Mouse (Mus musculus) embryonic stem cell, embryonic (primary cell): ENCODE measurements around the gene Gm3415.
"Not testable (repeated sequence)": the region's sequence is repeated elsewhere in the genome, so short reads cannot be mapped to it uniquely, and the experiment has no call there.

Experiments used
- CTCF ChIA-PET, 4 experiments: fragments of 300-600 bp in 2 of 4; fragments of 350-600 bp in 2 of 4; sonication (Branson Sonifier 250); formaldehyde crosslinking; loops; one replicate each; lab custom pipeline; 2022; ENCODE audit warnings: inconsistent platforms in 2 of 4; lab: Charles Lee
- POLR2A ChIA-PET, 4 experiments: fragments of 300-600 bp in 2 of 4; fragments of 350-600 bp in 2 of 4; sonication (Branson Sonifier 250); formaldehyde crosslinking; loops; one replicate each; lab custom pipeline; 2022; ENCODE audit warnings: antibody characterized with exemption in 4 of 4, inconsistent platforms in 1 of 4; lab: Charles Lee

Gene Gm3415

DNA sequence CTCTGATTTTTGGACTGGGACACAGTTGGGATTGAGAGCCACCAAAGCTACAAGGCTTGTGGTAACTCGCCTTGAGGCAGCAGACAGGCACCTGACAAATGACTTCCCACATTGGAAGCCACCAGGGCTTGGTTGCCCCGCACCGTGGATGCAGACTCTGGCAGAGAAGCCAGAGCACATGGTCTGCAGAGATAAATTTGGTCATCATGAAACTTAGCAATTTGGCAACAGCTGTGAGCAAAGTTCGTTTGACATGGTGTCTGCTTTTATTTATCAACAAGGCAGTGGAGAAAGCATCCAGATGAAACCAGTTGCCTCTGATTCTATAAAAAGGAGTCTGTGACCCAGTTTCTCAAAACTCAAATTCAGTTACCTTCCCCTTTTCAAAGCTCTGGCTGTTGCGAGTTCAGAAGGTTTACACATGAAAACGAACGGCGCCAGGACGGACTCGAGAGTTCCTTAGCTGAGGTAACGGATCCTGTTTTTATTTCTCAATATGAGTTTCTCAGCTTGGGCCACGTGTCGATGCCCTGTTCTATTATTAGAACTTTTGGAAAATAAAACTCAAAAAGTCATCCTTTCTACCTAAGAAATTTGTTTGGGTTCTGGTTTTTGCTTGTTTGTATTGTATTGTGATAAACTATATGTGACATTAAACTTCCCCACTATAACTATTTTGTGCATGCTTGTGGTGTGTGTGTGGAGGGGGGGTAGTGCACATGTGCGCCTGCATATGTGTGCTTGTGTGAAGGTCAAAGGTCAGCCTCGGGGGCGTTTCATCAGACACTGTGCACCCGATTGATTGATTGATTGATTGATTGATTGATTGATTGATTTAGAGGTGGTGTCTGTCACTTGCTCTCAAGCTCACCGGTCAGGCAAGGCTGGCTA lies 40.9 kb downstream of the Gm3415 start:
- ChIA-PET CTCF (interaction anchor here in 1 of 4 experiments (1.2 kb wide), 1 partner anchor 15 kb away, joined by 3 read pairs; no protein-coding TSS in a partner anchor), POLR2A (interaction anchor here in 2 of 4 experiments (0.7 to 0.8 kb wide), 3 partner anchors 12 to 525 kb away, joined by 3 read pairs; partner anchors contain the start of gene Gpr12 (in 1 of the 2))

GRCm38 (mm10) chr5:146597503-146597874 lies 41.6 kb downstream of the Gm3415 start:
- ChIA-PET POLR2A (no interaction called here), CTCF (interaction anchor here in 1 of 4 experiments (1.2 kb wide), 1 partner anchor 14 kb away, joined by 3 read pairs; no protein-coding TSS in a partner anchor)

DNA sequence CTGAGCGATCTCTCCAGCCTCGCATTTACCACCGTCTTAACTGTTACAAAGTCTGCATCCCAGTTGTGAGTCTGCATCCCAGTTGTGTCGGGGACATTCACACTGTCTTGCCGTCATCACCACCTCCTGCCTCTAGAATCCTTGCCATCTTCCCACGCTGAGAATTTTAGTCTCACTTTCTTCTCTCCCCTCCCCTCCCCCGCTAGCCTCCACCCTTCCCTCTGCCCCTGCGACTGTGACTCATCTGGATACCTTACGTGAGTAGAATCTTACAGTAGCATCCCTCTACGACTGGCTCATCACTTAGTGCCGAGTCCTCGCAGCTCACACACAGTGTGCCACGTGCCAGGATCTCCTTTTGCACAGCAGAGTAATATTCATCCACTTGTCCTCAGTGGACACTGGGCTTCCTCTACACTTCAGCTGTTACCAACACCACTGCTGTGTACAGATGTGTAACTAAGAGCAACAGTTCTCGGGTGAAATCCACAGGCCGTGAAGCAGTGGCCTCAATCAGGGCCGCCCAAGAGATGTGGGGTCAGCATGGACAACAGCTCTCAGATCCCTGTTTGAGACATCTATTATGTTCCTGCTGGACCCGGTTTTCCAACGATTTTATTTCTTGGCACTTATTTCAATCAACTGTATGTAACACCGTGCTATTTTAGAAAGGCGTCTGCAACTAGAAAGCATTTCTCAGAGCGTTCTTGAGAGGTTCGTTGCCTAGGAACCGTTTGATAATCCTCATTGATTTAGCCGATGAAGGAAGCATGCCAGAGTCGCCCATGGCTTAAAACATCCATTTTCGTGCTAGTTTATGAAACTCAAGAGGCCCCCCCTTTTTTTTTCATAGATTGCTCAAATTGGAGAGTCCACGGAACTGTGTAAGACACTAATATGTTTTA lies 42.5 kb downstream of the Gm3415 start:
- POLR2A ChIA-PET, result no interaction called here
- CTCF ChIA-PET, result no interaction called here

- CTCF ChIA-PET, POLR2A ChIA-PET: not testable (repeated sequence)
These were observed 43.3 kb downstream of the Gm3415 start for GRCm38 (mm10) chr5:146599216-146599615.

- CTCF ChIA-PET, result no interaction called here
- POLR2A ChIA-PET, result no interaction called here
These were observed 44.0 kb downstream of the Gm3415 start for GRCm38 (mm10) chr5:146599970-146600369.

- POLR2A ChIA-PET, result interaction anchor here in 1 of 4 experiments (0.6 kb wide), 1 partner anchor 230 kb away, joined by 5 read pairs; no protein-coding TSS in a partner anchor
These were observed 50.3 kb downstream of the Gm3415 start for GRCm38 (mm10) chr5:146606221-146606620.

GRCm38 (mm10) chr5:146606895-146607294 lies 51.0 kb downstream of the Gm3415 start:
- ChIA-PET CTCF (no interaction called here), POLR2A (no interaction called here)

More at GRCm38 (mm10) chr5:146606221-146606620, 50.3 kb downstream of the Gm3415 start:
- CTCF ChIA-PET, result interaction anchor here in 2 of 4 experiments (0.5 to 0.6 kb wide), 3 partner anchors 18 to 1691 kb away, joined by 3 to 4 read pairs (median 3); no protein-coding TSS in a partner anchor

DNA sequence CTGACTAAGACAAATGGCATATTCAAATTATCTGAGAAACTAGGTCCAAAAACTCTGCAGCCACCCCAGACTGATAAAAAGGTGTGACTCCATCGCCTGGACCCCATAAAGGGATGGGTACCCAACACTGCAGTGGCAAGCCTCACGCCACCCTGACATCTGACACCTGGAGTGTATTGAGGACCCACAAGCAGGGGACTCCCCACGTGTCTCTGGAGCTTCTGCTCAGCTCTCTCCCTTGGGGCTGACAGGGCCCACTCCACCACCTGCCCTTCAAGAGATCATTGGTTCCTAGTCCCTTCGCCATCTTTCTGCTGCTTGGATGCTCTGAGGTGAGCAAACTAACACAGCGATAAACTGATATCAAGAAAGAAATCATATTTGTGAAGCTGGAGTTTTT lies 51.9 kb downstream of the Gm3415 start:
- CTCF ChIA-PET, result no interaction called here
- POLR2A ChIA-PET, result interaction anchor here in 1 of 4 experiments (0.7 kb wide), 1 partner anchor 29 kb away, joined by 5 read pairs; no protein-coding TSS in a partner anchor
